Mouse (Mus musculus): ENCODE measurements at regions not wholly inside any gene's neighbourhood (a gene's known extent, or its start where the extent isn't known, plus 50 kb on each side); places are given as distances from the start of the nearest gene placed in this dataset.
A peak's percentile ranks its signal among the peaks of the same experiment; 100 is the strongest.

- intact Hi-C loops (cut with DNase I; ENCODE audit: low total_unique reads): no loop called here
- DNase-seq: no peak
Measured at GRCm38 (mm10) chr2:128416416-128416815, 174.6 kb upstream of the Spdye4c start.

- intact Hi-C loops (cut with DNase I; ENCODE audit: low total_unique reads): no loop called here
- no peak for DNase-seq
Measured at GRCm38 (mm10) chr2:128418960-128419359, 172.0 kb upstream of the Spdye4c start.

- DNase-seq: no peak
- intact Hi-C loops (cut with DNase I; ENCODE audit: low total_unique reads): no loop called here
Measured at GRCm38 (mm10) chr2:128420406-128420805, 170.6 kb upstream of the Spdye4c start.

DNA sequence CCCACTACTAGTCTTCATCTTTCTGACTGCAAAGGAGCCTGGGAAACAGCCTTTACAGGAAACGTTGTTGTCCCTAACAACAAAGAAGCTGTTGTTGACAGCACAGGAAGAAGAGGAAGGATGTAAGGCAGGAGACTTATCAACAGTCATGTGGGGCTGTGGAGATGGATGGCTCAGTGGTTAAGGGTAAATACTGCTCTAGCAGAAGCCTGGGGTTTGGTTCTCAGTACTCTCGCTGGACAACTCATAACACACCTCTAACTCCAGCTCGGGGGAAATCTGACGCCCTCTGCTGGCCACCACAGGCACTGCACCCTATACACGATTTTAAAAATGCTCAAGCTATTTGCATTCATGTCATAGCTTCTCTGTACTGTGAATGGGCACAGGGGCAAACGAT lies 168.3 kb upstream of the Spdye4c start:
- intact Hi-C loops (cut with DNase I; ENCODE audit: low total_unique reads): no loop called here

GRCm38 (mm10) chr2:128424236-128424635 lies 166.8 kb upstream of the Spdye4c start:
- DNase-seq: no peak
- intact Hi-C loops (cut with DNase I; ENCODE audit: low total_unique reads): no loop called here

More for the DNA sequence above, 168.3 kb upstream of the Spdye4c start:
- no peak for DNase-seq

- intact Hi-C loops (cut with DNase I; ENCODE audit: low total_unique reads): no loop called here
Measured at GRCm38 (mm10) chr2:128427181-128427880, 163.7 kb upstream of the Spdye4c start.

DNA sequence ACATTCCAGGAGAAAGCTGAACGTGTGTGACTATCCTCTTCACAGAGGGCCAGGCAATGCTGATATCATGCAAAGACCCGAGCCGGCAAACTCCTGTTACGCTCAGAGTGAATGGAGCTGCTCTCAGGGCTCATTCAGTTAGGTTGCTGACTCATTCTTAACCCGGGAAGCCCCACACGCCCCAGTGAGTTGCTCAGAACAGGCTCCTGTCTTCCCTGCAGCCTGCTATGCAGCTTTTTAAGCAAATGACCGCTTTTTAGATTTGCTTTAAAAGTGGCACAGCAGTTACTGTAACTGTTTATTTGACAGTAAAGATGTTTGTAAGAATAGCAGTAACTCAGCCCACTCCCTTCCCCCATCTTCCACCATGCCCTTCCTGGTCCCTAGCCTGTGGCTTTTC lies 162.9 kb upstream of the Spdye4c start:
- intact Hi-C loops (cut with DNase I; ENCODE audit: low total_unique reads): no loop called here
- no peak for DNase-seq

More at GRCm38 (mm10) chr2:128427181-128427880, 163.7 kb upstream of the Spdye4c start:
- no peak for DNase-seq

DNA sequence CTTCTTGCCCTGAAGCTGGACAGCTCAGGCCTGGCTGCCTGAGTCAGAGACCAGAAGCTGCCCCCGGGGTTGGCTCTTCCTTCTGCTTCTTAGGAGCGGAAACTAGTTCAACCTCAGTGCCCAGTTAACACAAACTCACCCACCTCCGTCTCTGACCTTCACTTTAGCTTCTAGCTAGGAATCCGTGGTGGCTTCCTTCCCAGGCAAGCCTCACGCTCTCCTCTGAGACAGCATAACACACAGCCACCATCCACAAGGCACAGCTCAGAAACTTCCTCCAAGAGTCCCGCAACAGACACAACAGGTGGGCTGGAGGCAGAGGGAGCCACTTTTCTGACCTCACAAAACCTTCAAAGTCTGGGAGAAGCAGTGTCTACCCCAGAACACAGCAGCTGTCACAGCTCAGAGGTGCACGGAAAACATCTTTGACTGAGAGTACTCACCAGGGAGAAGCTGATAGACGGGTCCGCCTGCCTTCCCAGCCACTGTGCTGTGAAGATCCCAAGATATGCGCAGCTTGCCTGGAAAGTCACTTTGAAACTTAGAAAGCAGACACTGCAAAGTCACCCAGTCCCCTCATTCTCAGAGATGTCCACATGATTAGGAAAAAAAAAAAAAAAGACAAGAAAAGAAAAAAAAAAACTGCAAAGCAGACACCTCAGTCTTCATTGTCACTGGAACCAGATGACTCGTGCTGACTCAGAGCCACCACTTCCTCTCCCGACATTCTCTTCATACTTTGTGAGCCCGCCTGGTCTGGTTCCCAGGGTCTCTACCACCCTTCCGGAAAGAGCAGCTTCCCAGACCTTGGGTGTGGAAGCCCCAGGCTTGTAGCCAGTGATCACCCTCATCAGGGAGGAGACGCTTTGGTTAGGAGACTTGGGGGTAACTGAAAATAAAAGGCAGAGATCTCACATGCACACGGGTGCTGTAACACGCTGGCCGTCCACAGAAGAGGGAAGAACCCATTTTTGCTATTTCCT lies 162.1 kb upstream of the Spdye4c start:
- DNase-seq: peak; percentile 72

GRCm38 (mm10) chr2:128429786-128430185 lies 161.2 kb upstream of the Spdye4c start:
- intact Hi-C loops (cut with DNase I; ENCODE audit: low total_unique reads): no loop called here
- DNase-seq: no peak

More for the DNA sequence above, 162.1 kb upstream of the Spdye4c start:
- intact Hi-C loops (cut with DNase I; ENCODE audit: low total_unique reads): no loop called here

GRCm38 (mm10) chr2:128430776-128431291 lies 160.2 kb upstream of the Spdye4c start:
- intact Hi-C loops (cut with DNase I; ENCODE audit: low total_unique reads): no loop called here
- DNase-seq: no peak

DNA sequence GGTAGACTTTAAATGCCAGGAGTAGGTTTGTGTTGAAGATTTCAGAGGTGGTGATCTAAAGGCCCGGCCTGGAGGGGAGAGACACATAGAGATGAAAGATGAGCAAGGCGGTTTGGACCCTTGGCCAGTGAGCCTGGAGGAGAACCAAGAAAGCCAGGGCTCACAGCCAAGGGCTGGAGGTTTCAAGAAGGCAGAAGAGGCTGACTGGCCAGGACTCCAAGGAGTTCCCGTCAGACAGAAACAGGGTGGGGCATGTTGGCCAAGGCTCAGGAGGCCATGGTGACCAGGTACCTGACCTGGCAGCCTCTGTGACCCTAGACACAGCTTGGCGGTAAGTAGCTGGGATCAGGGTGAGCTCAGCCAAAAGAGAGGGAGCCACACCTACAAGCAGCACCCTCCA lies 159.3 kb upstream of the Spdye4c start:
- intact Hi-C loops (cut with DNase I; ENCODE audit: low total_unique reads): no loop called here
- DNase-seq: peak; percentile 26

DNA sequence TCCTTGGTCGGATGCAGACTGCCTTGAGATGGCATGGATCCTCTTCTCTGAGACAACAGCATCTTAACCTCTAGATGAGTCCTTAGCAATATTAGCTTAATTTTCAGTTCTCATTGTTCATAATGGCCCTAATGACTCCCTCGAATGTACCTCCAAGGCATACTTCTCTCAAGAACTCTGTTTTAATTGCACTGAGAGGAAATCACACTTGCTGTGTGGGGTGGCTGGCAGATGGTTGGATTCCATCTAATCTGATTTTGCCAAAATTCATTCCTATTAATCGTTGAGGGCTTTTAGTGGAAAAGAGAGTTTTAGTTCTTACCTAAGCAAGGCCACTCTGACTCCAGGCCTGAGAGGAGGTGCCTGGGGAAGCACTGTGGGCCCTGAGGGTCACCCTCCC lies 158.3 kb upstream of the Spdye4c start:
- intact Hi-C loops (cut with DNase I; ENCODE audit: low total_unique reads): no loop called here
- no peak for DNase-seq

GRCm38 (mm10) chr2:128433553-128434081 lies 157.4 kb upstream of the Spdye4c start:
- DNase-seq: no peak
- intact Hi-C loops (cut with DNase I; ENCODE audit: low total_unique reads): no loop called here

DNA sequence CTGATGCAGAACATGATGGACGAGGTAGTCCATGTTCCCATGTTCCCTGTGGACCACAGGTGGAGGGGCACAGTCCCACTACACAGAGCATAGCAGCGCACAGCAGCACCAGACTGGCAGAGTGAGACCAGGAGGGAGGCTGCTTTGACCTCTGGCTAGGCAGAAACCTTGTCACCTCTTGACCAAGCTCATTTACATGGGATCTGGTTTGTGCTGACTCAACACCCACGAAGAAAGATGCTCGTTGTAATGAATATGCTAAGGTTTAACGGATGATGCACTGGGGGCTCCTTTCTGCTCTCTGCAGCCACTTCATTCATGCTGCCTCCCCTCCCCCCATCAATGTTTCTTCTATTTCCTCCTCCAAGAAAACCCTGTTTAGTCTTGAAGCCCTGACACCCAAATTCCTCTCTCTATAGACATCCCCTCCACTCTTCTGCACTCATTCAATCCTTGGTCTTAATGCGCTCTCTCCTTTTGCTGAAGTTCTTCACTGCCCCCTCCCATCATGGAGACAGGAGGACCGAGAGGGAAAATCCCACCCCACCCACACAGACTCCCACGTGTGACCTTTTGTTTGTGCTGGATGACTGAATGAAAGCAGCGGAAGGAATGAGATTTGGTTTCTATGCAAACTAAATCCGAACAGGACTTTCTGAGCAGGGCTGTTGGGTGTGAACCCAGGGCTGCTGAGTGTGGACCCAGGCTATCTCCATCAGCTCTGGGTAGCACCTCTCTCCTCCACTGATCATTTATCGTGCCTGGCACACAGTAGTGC lies 156.6 kb upstream of the Spdye4c start:
- intact Hi-C loops (cut with DNase I; ENCODE audit: low total_unique reads): no loop called here
- DNase-seq: no peak

- intact Hi-C loops (cut with DNase I; ENCODE audit: low total_unique reads): no loop called here
- no peak for DNase-seq
Measured at GRCm38 (mm10) chr2:128436378-128436777, 154.6 kb upstream of the Spdye4c start.

GRCm38 (mm10) chr2:128437698-128438097 lies 153.3 kb upstream of the Spdye4c start:
- no peak for DNase-seq
- intact Hi-C loops (cut with DNase I; ENCODE audit: low total_unique reads): no loop called here

GRCm38 (mm10) chr2:128438161-128438822 lies 152.7 kb upstream of the Spdye4c start:
- DNase-seq: no peak
- intact Hi-C loops (cut with DNase I; ENCODE audit: low total_unique reads): no loop called here

GRCm38 (mm10) chr2:128438897-128439296 lies 152.1 kb upstream of the Spdye4c start:
- intact Hi-C loops (cut with DNase I; ENCODE audit: low total_unique reads): no loop called here

GRCm38 (mm10) chr2:128444599-128445011 lies 146.4 kb upstream of the Spdye4c start:
- DNase-seq: no peak
- intact Hi-C loops (cut with DNase I; ENCODE audit: low total_unique reads): no loop called here

More at GRCm38 (mm10) chr2:128438897-128439296, 152.1 kb upstream of the Spdye4c start:
- DNase-seq: no peak

Data from gastrocnemius, postnatal 14 days (tissue).